Mouse (Mus musculus) erythroblast, embryonic 14.5 days (primary cell): ENCODE results near the gene Nedd4.

Experiments
- GATA1 ChIP-seq: IDR thresholded peaks from 2 replicates; pipeline ENCODE4 v1.6.1; 2012; ENCODE audit warnings: low read length, inconsistent platforms, mixed read lengths
- TAL1 ChIP-seq: IDR thresholded peaks from 3 replicates; pipeline ENCODE4 v1.6.1; 2012; ENCODE audit warnings: low read length, inconsistent platforms, mixed read lengths

GRCm38 (mm10) chr9:72632198-72632597 is 29.9 kb upstream of the Nedd4 start:
- no peak for TF ChIP-seq GATA1
- TF ChIP-seq TAL1 = no peak
